Mouse (Mus musculus) forebrain, embryonic 14.5 days (tissue): ENCODE results near the gene Wbp1. TPM values are rescaled to one million over a fixed set of nuclear protein-coding genes. Genes with fewer than 3 reads are reported as not detected.
A peak's percentile ranks its signal among the peaks of the same experiment; 100 is the strongest.

Experiments used
- ATAC-seq: fragments of 200-750 bp; cut with Nextera tagmentation; 2 replicates; pipeline ENCODE4 v1.8.0; 2017; ENCODE audit warnings: mild to moderate bottlenecking, moderate library complexity
- DNase-seq: peaks from one replicate; pipeline ENCODE4 v3.0.0-alpha.2; 2015; ENCODE audit warnings: low spot score
- H3K27ac ChIP-seq: fragments of 300-500 bp; sonication (generic); 2 replicates; pipeline ENCODE4 v1.5.1; 2014; ENCODE audit warnings: low read depth, mild to moderate bottlenecking, control low read depth, low read length, moderate library complexity
- H3K27me3 ChIP-seq: fragments of 300-500 bp; sonication (generic); replicated peaks from 2 replicates; pipeline ENCODE4 v1.6.1; 2014; ENCODE audit warnings: low read length, control low read depth, mixed read lengths; ENCODE audit not compliant: control insufficient read depth, insufficient read depth
- H3K36me3 ChIP-seq: fragments of 300-500 bp; sonication (generic); 2 replicates; pipeline ENCODE4 v1.6.1; 2014; ENCODE audit warnings: low read length, control low read depth; ENCODE audit not compliant: control insufficient read depth, insufficient read depth
- H3K4me1 ChIP-seq: fragments of 300-500 bp; sonication (generic); 2 replicates; pipeline ENCODE4 v1.6.1; 2014; ENCODE audit warnings: antibody characterized with exemption, low read length, control low read depth; ENCODE audit not compliant: control insufficient read depth, insufficient read depth
- H3K4me2 ChIP-seq: fragments of 300-500 bp; sonication (generic); 2 replicates; pipeline ENCODE4 v1.6.1; 2014; ENCODE audit warnings: mild to moderate bottlenecking, control low read depth, low read length
- H3K4me3 ChIP-seq: fragments of 300-500 bp; sonication (generic); 2 replicates; pipeline ENCODE4 v1.5.1; 2014; ENCODE audit warnings: low read depth, low read length, control low read depth
- H3K9ac ChIP-seq: fragments of 300-500 bp; sonication (generic); 2 replicates; pipeline ENCODE4 v1.6.1; 2014; ENCODE audit warnings: mild to moderate bottlenecking, low read length, control low read depth, moderate library complexity
- H3K9me3 ChIP-seq: fragments of 300-500 bp; sonication (generic); replicated peaks from 2 replicates; pipeline ENCODE4 v1.6.1; 2016; ENCODE audit warnings: low read length, control low read depth, mixed read lengths; ENCODE audit not compliant: control insufficient read depth
- WGBS: fragments of 180-500 bp; shearing (Covaris S2); extraction: QIAGEN DNeasy Blood & Tissue Kit; methylation state at CpG from one replicate; pipeline ENCODE4 v1.1.7; 2014; 5-methylcytosine and 5-hydroxymethylcytosine counted together
- polyA plus RNA-seq: library from polyadenylated mRNA; unstranded; fragments of >200 nt; fragmentation: Nextera tagmentation; extraction: Ambion mirVana; gene quantifications from 2 replicates; pipeline ENCODE4 v1.2.1, GENCODE M21; 2014

Wbp1 gene
- polyA plus RNA-seq, 1 experiment from 2014 or later, result 214 TPM

DNA sequence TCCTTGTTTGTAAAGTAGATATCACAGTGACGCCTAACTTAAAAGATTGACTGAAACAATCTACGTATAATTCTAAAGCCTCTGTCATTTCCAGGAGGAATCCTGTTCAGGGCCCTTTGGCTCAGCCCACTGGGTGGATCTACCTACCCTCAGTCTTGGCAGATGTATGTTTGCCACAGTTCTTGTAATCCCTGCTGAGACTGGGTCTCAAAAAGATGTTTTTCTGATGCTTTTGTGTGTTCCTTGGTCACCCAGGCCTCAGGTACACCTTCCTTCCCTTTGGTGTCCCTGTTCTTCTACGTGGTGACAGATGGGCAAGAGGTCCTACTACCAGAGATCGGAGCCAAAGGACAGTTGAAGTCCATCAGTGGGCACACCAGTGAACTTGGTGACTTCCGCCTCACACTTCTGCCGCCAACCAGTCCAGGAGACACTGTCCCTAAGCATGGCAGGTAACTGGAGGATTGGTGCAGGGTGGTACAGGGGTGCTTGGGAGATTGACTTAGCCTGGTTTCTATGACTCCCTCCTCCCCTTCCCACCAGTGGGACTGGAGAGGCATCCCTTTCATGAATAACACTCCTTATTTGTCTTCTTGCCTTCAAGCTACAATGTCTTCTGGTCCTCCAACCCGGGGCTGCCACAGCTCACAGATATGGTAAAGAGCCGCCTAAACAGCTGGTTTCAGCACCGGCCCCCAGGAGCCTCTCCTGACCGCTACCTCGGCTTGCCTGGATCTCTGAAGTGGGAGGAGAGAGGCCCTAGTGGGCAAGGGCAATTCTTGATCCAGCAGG, 4.8 kb downstream of the Wbp1 start:
- Histone ChIP-seq H3K27ac (no peak overlapping the region; the same call in 1 of the 2 replicates), H3K27me3 (no peaks in the 10 kb centered on the region), H3K9me3 (no peaks in the 10 kb centered on the region), H3K36me3 (peaks cover 28% of the 10 kb centered on the region), H3K4me2 (peak overlapping the region; percentile 95), H3K4me3 (peak overlapping the region; percentile 83), H3K4me1 (peaks cover 15% of the 10 kb centered on the region), H3K9ac (peak overlapping the region; percentile 94)
- 81% methylated on average over 11 of the region's 11 CpGs for WGBS
- ATAC-seq (no peak), DNase-seq (no peak)

DNA sequence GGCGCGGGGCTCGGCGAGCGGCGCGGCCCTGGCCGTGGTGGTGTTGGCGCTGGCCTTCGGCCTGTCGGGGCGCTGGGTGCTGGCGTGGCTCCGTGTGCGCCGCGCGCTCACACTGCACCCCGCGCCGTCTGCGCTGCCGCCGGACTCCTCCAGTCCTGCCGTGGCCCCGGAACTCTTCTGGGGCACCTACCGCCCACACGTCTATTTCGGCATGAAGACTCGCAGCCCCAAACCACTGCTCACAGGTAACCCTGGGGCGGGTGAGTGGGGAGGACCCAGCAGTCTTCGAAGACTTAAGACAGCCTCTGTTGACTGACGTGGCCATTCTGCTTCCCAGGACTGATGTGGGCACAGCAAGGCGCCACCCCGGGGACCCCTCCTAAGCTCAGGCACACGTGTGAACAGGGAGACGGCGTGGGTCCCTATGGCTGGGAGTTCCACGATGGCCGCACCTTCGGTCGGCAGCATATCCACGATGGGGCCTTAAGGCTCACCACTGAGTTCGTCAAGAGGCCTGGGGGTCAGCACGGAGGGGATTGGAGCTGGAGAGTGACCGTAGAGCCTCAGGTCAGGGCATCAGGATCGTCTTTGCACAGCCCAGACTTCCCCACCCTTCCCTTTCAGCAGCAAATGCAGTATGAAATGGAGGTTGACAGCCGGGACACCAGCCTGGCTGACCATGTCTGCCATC, 5.5 kb downstream of the Wbp1 start:
- no peaks in the 10 kb centered on the region for H3K9me3 ChIP-seq
- peak; percentile 54 for ATAC-seq
- peaks cover 15% of the 10 kb centered on the region for H3K4me1 ChIP-seq
- DNase-seq, result no peak
- peak overlapping the region; percentile 95 for H3K4me2 ChIP-seq
- peak overlapping the region; percentile 94 for H3K9ac ChIP-seq
- peak overlapping the region; percentile 72 for H3K27ac ChIP-seq
- H3K36me3 ChIP-seq, result peaks cover 31% of the 10 kb centered on the region
- H3K27me3 ChIP-seq, result no peaks in the 10 kb centered on the region
- H3K4me3 ChIP-seq, result peak overlapping the region; percentile 83
- 2% methylated on average over 46 of the region's 48 CpGs for WGBS

- Histone ChIP-seq H3K9me3 (no peaks in the 10 kb centered on the region), H3K27me3 (no peaks in the 10 kb centered on the region), H3K4me2 (peak within 1 kb of the TSS; percentile 95), H3K9ac (peak within 1 kb of the TSS; percentile 94), H3K4me1 (peaks cover 12% of the 10 kb centered on the region), H3K27ac (peak within 1 kb of the TSS; percentile 72), H3K4me3 (peak within 1 kb of the TSS; percentile 83), H3K36me3 (peaks cover 33% of the 10 kb centered on the region)
- 1% methylated on average over 48 of the region's 58 CpGs for WGBS
- ATAC-seq (peak; percentile 89), DNase-seq (peak; percentile 91)
These were observed 6.2 kb downstream of the Wbp1 start, which contains the start of gene Mogs for GRCm38 (mm10) chr6:83115011-83115671. Gene Mogs, plus strand, starts transcription at chr6:83115496.

DNA sequence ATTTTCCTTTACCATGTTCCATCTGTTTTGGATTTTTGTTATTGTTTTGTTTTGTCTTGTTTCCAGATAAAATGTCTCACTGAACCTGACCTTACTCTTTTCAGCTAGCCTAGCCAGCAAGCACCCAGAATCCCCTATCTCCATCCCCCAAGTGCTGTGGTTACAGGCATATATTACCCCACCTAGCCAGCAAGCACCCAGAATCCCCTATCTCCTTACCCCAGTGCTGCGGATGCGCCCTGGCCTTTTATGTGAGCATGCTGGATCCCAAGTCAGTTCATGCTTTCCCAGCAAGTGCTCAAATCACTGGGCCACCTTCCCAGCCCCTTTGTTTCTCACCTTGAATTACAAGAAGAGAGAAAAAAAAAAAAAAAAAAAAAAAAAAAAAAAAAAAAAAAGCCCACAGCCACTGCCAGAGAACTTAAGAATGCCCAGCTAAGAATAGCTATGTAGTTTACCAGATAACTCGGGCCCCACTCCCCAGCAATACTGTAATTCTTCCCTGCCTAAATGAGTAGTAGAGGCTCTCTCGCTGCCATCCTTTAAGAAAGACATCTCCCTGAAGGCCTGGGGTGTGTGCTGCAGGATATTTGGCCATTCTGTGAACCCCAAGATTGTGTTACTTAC, 9.7 kb downstream of the Wbp1 start:
- no peaks in the 10 kb centered on the region for H3K27me3 ChIP-seq
- peaks cover 15% of the 10 kb centered on the region for H3K4me1 ChIP-seq
- H3K27ac ChIP-seq, result no peak overlapping the region
- H3K9me3 ChIP-seq, result no peaks in the 10 kb centered on the region
- no peak overlapping the region for H3K9ac ChIP-seq
- 90% methylated on average over 4 of the region's 4 CpGs for WGBS
- H3K4me2 ChIP-seq, result no peak overlapping the region
- 0 out of 2 replicates have a peak, but pooled peaks cover 5% of the 10 kb centered on the region for H3K36me3 ChIP-seq
- no peak overlapping the region for H3K4me3 ChIP-seq
- DNase-seq, result no peak
- ATAC-seq, result no peak

DNA sequence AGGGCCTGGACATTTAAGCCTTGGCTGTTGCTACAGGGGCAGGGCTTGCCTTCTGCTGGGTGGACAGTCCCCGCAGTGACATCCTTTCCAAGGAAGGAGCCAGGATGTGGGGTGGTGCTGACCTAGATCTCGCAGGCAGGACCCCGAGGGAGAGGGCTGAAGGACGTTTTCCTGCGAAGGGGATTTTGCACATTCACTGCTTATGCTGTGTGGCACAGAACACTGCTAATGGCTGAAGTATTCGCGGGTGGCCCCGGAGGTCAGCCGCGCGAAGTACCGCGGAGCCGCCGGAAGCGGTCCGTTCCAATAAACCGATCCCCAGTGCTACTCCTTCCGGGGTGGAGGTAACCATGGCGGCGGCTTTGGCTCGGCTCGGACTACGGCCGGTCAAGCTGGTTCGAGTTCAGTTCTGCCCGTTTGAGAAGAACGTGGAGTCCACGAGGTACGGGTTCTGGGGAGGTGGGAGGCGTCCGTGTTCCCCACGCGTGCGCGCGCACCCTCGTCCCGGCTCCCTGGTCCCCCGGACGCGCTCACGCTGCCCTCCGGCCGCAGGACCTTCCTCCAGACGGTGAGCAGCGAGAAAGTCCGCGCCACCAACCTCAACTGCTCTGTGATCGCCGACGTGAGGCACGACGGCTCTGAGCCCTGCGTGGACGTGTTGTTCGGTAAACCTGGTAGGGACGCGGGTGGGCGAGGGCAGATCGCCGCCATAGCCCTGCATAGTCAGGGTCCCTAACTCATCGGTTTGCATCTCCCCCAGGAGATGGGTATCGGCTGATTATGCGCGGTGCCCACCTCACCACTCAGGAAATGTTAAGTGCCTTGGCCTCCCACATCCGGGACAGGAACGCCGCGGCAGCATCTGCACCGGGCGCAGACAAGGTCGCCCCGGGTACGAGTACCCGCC, 12.3 kb downstream of the Wbp1 start, which contains the start of gene Mrpl53:
Gene Mrpl53 (plus strand): TSS at position 279 of the 907 bp plus-strand sequence.
- Histone ChIP-seq H3K9me3 (no peaks in the 10 kb centered on the region), H3K27ac (peak within 1 kb of the TSS; percentile 74), H3K9ac (peak within 1 kb of the TSS; percentile 93), H3K27me3 (no peaks in the 10 kb centered on the region), H3K4me2 (peak within 1 kb of the TSS; percentile 93), H3K4me1 (peaks cover 8% of the 10 kb centered on the region), H3K4me3 (peak within 1 kb of the TSS; percentile 94), H3K36me3 (0 out of 2 replicates have a peak, but pooled peaks cover 5% of the 10 kb centered on the region)
- under 1% methylated on average over 76 of the region's 76 CpGs for WGBS
- ATAC-seq (peak; percentile 83), DNase-seq (peak; percentile 82)

DNA sequence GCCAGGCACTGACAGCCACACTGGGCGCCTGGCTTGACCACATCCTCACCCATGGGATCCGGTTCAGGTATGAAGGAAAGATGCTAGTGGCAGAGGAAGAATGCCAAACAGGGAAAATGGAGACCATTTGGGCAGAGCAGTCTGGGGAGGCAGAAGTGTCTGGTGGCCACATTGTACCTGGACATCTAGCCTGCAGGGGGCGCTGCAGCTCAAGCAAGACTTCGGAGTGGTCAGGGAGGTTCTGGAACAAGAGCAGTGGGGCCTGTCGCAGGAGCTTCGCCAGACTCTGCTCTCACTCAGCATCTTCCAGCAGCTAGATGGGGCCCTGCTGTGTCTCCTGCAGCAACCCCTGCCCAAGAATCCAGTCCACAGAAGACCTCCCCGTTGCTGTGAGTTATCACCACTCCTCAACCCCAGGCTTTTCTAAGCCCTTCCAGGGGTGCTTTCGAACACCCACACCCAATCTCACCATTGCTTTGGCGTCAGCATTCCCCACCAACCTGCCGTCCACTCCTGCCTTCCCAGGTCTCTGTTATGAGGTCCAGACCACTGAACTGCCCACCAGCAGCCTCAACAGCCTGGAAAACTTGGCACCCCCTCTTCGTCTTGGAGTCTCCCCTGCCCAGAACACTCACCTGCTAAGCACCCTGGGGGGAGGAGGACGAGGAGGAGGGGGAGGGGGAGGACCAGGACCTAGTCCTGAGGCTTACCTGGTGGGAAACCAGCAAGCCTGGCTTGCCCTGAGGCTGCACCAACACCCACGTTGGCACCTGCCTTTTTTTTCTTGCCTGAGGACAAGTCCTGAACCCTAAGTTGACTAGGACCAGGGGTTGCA, 13.6 kb downstream of the Wbp1 start:
- Histone ChIP-seq H3K27me3 (no peaks in the 10 kb centered on the region), H3K4me3 (peak overlapping the region; percentile 94), H3K9me3 (no peaks in the 10 kb centered on the region), H3K9ac (peak overlapping the region; percentile 93), H3K36me3 (0 out of 2 replicates have a peak, but pooled peaks cover 5% of the 10 kb centered on the region), H3K27ac (no peak overlapping the region), H3K4me1 (peaks cover 12% of the 10 kb centered on the region), H3K4me2 (peak overlapping the region; percentile 93)
- 35% methylated on average over 13 of the region's 13 CpGs for WGBS
- DNase-seq (peak; percentile 74), ATAC-seq (no peak)

DNA sequence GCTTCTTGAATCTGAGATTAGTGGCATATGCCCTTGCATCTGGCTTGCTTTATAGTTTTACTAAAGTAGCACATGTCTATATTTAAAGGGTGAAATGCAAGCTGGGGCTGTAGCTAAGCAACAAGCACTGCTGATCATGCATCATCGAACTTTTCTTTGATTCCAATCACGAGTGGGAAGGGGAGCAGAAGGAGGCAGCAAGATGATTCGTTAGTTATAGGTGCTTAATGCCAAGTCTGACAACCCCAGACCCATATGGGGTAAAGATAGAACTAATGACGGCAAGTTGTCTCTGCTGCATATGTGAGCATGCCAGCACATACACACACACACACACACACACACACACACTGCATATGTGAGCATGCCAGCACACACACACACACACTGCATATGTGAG, 17.2 kb downstream of the Wbp1 start:
- no peak overlapping the region for H3K4me3 ChIP-seq
- peaks cover 19% of the 10 kb centered on the region for H3K4me1 ChIP-seq
- ATAC-seq, result peak; percentile 33; the same call in 1 of the 2 replicates
- no peaks in the 10 kb centered on the region for H3K36me3 ChIP-seq
- H3K27me3 ChIP-seq, result no peaks in the 10 kb centered on the region
- H3K9me3 ChIP-seq, result no peaks in the 10 kb centered on the region
- H3K9ac ChIP-seq, result no peak overlapping the region
- H3K27ac ChIP-seq, result no peak overlapping the region
- WGBS, result 47% methylated on average over 4 of the region's 4 CpGs
- H3K4me2 ChIP-seq, result no peak overlapping the region
- DNase-seq, result peak; percentile 84
